Mouse (Mus musculus) lung, embryonic 16.5 days (tissue): Measurements from ENCODE around the gene Teddm3. TPM values are rescaled to one million over a fixed set of nuclear protein-coding genes. Genes with fewer than 3 reads are reported as not detected.
"Not testable (repeated sequence)": the region's sequence is repeated elsewhere in the genome, so short reads cannot be mapped to it uniquely, and the experiment has no call there.

Experiments used
- ATAC-seq: fragments of 200-750 bp; cut with Nextera tagmentation; 2 replicates; pipeline ENCODE4 v1.8.0; 2017; ENCODE audit warnings: low read depth, mild to moderate bottlenecking, moderate library complexity
- H3K27ac ChIP-seq: fragments of 300-500 bp; sonication (generic); 2 replicates; pipeline ENCODE4 v1.5.1; 2014; ENCODE audit warnings: mild to moderate bottlenecking, control low read depth, low read length
- H3K27me3 ChIP-seq: fragments of 300-500 bp; sonication (generic); 2 replicates; pipeline ENCODE4 v1.6.1; 2014; ENCODE audit warnings: low read depth, low read length, mixed read lengths; ENCODE audit not compliant: control insufficient read depth, insufficient read depth
- H3K36me3 ChIP-seq: fragments of 300-500 bp; sonication (generic); 2 replicates; pipeline ENCODE4 v1.6.1; 2014; ENCODE audit warnings: low read length; ENCODE audit not compliant: control insufficient read depth, insufficient read depth
- H3K4me1 ChIP-seq: fragments of 300-500 bp; sonication (generic); replicated peaks from 2 replicates; pipeline ENCODE4 v1.6.1; 2014; ENCODE audit warnings: low read length, mixed read lengths; ENCODE audit not compliant: control insufficient read depth, insufficient read depth
- H3K4me2 ChIP-seq: fragments of 300-500 bp; sonication (generic); 2 replicates; pipeline ENCODE4 v1.6.1; 2014; ENCODE audit warnings: low read depth, low read length, control low read depth
- H3K4me3 ChIP-seq: fragments of 300-500 bp; sonication (generic); 2 replicates; pipeline ENCODE4 v1.5.1; 2014; ENCODE audit warnings: mild to moderate bottlenecking, low read length, control low read depth
- H3K9ac ChIP-seq: fragments of 300-500 bp; sonication (generic); 2 replicates; pipeline ENCODE4 v1.6.1; 2014; ENCODE audit warnings: low read length, control low read depth
- H3K9me3 ChIP-seq: fragments of 300-500 bp; sonication (generic); 2 replicates; pipeline ENCODE4 v1.6.1; 2016; ENCODE audit warnings: low read length; ENCODE audit not compliant: control insufficient read depth
- WGBS: fragments of 180-500 bp; shearing (Covaris S2); extraction: QIAGEN DNeasy Blood & Tissue Kit; methylation state at CpG from one replicate; pipeline ENCODE4 v1.1.7; 2014; 5-methylcytosine and 5-hydroxymethylcytosine counted together
- polyA plus RNA-seq: library from polyadenylated mRNA; unstranded; fragments of >200 nt; fragmentation: Nextera tagmentation; extraction: Ambion mirVana; gene quantifications from 2 replicates; pipeline ENCODE4 v1.2.1, GENCODE M21; 2015

The Teddm3 gene
- not detected in 2 replicates for polyA plus RNA-seq

DNA sequence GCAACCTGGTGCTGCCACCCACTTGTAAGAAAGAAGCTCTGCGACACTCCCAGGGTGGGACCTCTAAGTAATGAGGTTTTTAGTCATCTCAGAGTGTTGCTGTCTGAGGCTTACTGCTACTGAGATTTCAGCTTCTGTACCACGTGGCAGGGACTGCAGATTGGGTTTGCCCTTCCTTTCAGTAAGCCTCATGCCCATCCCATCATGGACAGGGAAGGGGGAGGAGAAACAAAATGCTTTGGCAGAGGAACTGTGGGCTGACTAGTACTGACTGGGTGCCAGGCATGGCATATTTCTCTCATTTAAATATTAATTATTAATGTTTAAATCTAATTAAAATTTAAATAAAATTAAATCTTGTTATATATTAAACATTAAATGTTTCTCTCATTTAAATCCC, at the start of gene Teddm3:
Teddm3 (minus strand) TSS at position 101 of the 400 bp plus-strand sequence.
- not testable (repeated sequence) for ATAC-seq, H3K27me3 ChIP-seq, H3K4me2 ChIP-seq, H3K9ac ChIP-seq, H3K9me3 ChIP-seq, H3K27ac ChIP-seq, H3K36me3 ChIP-seq, H3K4me1 ChIP-seq, H3K4me3 ChIP-seq
- WGBS = no CpG with 5 or more reads among the region's 2 CpGs

DNA sequence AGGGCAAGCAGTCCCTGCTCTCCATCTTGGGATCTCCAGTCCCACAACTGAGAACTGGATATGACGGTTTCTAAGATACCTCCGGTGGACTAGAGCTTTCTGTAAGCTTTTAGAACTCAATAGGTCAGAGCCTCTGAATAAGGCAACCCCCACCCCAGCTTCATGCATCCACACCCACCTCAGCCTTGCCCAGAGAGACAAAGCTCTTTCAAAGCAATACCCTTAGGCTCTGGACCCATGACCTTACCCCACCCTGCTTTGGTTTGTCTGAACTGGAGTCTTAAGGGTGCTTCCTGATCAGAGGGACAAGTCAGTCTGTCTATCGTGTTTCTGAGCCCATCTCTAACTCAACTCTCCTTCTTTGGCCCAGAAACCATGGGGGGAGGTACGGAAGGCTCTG, 48.9 kb upstream of the Teddm3 start:
- Histone ChIP-seq H3K9ac (no peak overlapping the region), H3K27me3 (no peaks in the 10 kb centered on the region), H3K9me3 (no peaks in the 10 kb centered on the region), H3K4me2 (no peak overlapping the region), H3K4me1 (peaks cover 12% of the 10 kb centered on the region), H3K4me3 (no peak overlapping the region), H3K27ac (no peak overlapping the region), H3K36me3 (no peaks in the 10 kb centered on the region)
- no peak for ATAC-seq
- WGBS = 84% methylated on average over 4 of the region's 4 CpGs

GRCm38 (mm10) chr16:21199426-21199825, 45.6 kb upstream of the Teddm3 start:
- no peak for ATAC-seq
- H3K4me3 ChIP-seq = no peak overlapping the region
- H3K9ac ChIP-seq = no peak overlapping the region
- WGBS = 68% methylated on average over 8 of the region's 8 CpGs
- H3K9me3 ChIP-seq = no peaks in the 10 kb centered on the region
- H3K4me1 ChIP-seq = peaks cover 4% of the 10 kb centered on the region
- no peaks in the 10 kb centered on the region for H3K27me3 ChIP-seq
- H3K27ac ChIP-seq = no peak overlapping the region
- no peaks in the 10 kb centered on the region for H3K36me3 ChIP-seq
- no peak overlapping the region for H3K4me2 ChIP-seq

- Histone ChIP-seq H3K4me3 (no peak overlapping the region), H3K9ac (no peak overlapping the region), H3K4me2 (no peak overlapping the region), H3K9me3 (no peaks in the 10 kb centered on the region), H3K4me1 (no peaks in the 10 kb centered on the region; the same call in 1 of the 2 replicates), H3K36me3 (no peaks in the 10 kb centered on the region), H3K27ac (no peak overlapping the region), H3K27me3 (no peaks in the 10 kb centered on the region)
- 9% methylated on average over 1 of the region's 1 CpGs for WGBS
- no peak for ATAC-seq
These were observed 44.7 kb upstream of the Teddm3 start for GRCm38 (mm10) chr16:21198529-21198928.

DNA sequence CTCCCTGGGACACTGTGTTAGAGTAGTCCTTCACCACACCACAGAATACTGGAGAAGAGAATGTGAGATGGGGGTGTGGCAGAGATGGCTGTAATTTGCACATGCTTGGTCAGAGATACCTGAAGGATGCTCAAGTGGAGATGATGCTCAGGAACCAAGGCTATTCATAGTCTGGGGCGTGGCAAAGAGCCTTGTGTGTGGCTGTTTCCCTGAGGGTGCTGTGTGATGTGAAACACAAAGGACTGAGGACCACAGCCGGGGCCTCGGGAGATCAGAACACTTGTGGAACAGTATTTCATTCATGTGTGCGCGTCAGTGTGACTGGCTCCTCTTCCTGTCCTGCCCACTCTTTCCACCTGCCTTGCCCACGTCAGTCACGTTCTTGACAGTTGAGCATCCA, 44.2 kb upstream of the Teddm3 start:
- H3K9ac ChIP-seq = no peak overlapping the region
- no peak for ATAC-seq
- no peaks in the 10 kb centered on the region for H3K36me3 ChIP-seq
- 86% methylated on average over 7 of the region's 7 CpGs for WGBS
- no peaks in the 10 kb centered on the region for H3K27me3 ChIP-seq
- H3K4me1 ChIP-seq = peaks cover 5% of the 10 kb centered on the region
- no peak overlapping the region for H3K4me2 ChIP-seq
- no peak overlapping the region for H3K4me3 ChIP-seq
- no peaks in the 10 kb centered on the region for H3K9me3 ChIP-seq
- no peak overlapping the region for H3K27ac ChIP-seq

GRCm38 (mm10) chr16:21197542-21197941, 43.7 kb upstream of the Teddm3 start:
- Histone ChIP-seq H3K4me3 (no peak overlapping the region), H3K27ac (no peak overlapping the region), H3K9ac (no peak overlapping the region), H3K4me2 (no peak overlapping the region), H3K36me3 (no peaks in the 10 kb centered on the region), H3K4me1 (peaks cover 9% of the 10 kb centered on the region), H3K9me3 (no peaks in the 10 kb centered on the region), H3K27me3 (no peaks in the 10 kb centered on the region)
- ATAC-seq = no peak
- 65% methylated on average over 4 of the region's 4 CpGs for WGBS

- no peak overlapping the region for H3K27ac ChIP-seq
- peaks cover 11% of the 10 kb centered on the region for H3K4me1 ChIP-seq
- no peaks in the 10 kb centered on the region for H3K27me3 ChIP-seq
- H3K9ac ChIP-seq = no peak overlapping the region
- no peaks in the 10 kb centered on the region for H3K9me3 ChIP-seq
- no peak overlapping the region for H3K4me3 ChIP-seq
- no peaks in the 10 kb centered on the region for H3K36me3 ChIP-seq
- no peak for ATAC-seq
- H3K4me2 ChIP-seq = no peak overlapping the region
- 89% methylated on average over 3 of the region's 3 CpGs for WGBS
These were observed 42.8 kb upstream of the Teddm3 start for GRCm38 (mm10) chr16:21196576-21196975.

DNA sequence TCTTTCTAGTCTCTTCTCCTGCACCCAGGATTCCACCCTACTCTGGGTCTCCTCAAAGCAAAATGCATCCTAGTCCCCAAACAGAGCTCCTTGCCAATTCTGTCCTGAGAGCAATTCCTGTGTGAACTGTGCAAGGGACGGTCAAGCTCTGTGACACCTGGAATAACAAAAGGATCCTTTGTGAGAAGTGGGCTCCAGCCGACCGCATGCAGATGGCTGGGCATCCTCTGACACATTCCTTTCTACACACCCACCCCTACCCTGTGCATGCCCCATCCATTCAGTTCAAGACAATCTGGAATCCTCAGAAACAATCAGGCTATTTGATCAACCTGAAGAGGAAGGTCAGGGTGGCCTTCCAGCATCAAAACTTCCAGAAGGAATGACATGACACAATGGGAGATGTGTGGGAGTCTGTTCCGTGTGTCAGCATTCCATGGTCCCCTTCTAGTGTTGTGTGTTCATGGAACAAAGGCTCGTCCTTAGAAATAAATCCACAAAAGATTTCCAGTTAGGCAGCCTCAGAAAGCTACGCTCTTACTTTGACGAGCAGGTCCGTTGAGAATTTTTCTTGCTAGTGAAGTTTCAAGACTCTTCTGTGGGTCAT, 41.6 kb upstream of the Teddm3 start:
- no peak overlapping the region for H3K4me2 ChIP-seq
- ATAC-seq = no peak
- no peak overlapping the region for H3K27ac ChIP-seq
- H3K27me3 ChIP-seq = no peaks in the 10 kb centered on the region
- H3K4me1 ChIP-seq = peaks cover 11% of the 10 kb centered on the region
- WGBS = 52% methylated on average over 8 of the region's 8 CpGs
- H3K9me3 ChIP-seq = no peaks in the 10 kb centered on the region
- no peaks in the 10 kb centered on the region for H3K36me3 ChIP-seq
- H3K9ac ChIP-seq = no peak overlapping the region
- H3K4me3 ChIP-seq = no peak overlapping the region

GRCm38 (mm10) chr16:21194182-21194581, 40.4 kb upstream of the Teddm3 start:
- no peaks in the 10 kb centered on the region for H3K36me3 ChIP-seq
- H3K4me1 ChIP-seq = peaks cover 11% of the 10 kb centered on the region
- H3K9ac ChIP-seq = no peak overlapping the region
- no peak for ATAC-seq
- no peak overlapping the region for H3K4me3 ChIP-seq
- H3K27ac ChIP-seq = no peak overlapping the region
- H3K4me2 ChIP-seq = no peak overlapping the region
- 61% methylated on average over 12 of the region's 12 CpGs for WGBS
- H3K9me3 ChIP-seq = no peaks in the 10 kb centered on the region
- no peaks in the 10 kb centered on the region for H3K27me3 ChIP-seq
